Mouse (Mus musculus) heart, postnatal 0 days (tissue): Measurements from ENCODE around the gene Sf3b4.

Experiments
- CTCF ChIP-seq: IDR thresholded peaks from 2 replicates; pipeline ENCODE4 v1.5.1; 2016; ENCODE audit warnings: antibody characterized with exemption, control low read depth, low read depth
- EP300 ChIP-seq: IDR thresholded peaks from 2 replicates; pipeline ENCODE4 v1.6.1; 2016; ENCODE audit warnings: antibody characterized with exemption, low read depth

GRCm38 (mm10) chr3:96163040-96163439, 9.1 kb upstream of the Sf3b4 start:
- TF ChIP-seq CTCF (no peak), EP300 (no peak)
